Mouse (Mus musculus) heart, postnatal 0 days (tissue): ENCODE data around the gene Gns. TPM values are rescaled to one million over a fixed set of nuclear protein-coding genes. Genes with fewer than 3 reads are reported as not detected.

Source experiments
- ATAC-seq: fragments of 200-750 bp; cut with Nextera tagmentation; 2 replicates; pipeline ENCODE4 v1.8.0; 2017; ENCODE audit warnings: low read depth, moderate number of reproducible peaks, moderate library complexity; ENCODE audit not compliant: insufficient read depth
- DNase-seq: peaks from one replicate; pipeline ENCODE4 v3.0.0-alpha.2; 2016; ENCODE audit warnings: low spot score
- H3K27ac ChIP-seq: fragments of 300-500 bp; sonication (generic); 2 replicates; pipeline ENCODE4 v1.5.1; 2014; ENCODE audit warnings: low read depth, mild to moderate bottlenecking
- H3K27me3 ChIP-seq: fragments of 300-500 bp; sonication (generic); 2 replicates; pipeline ENCODE4 v1.6.1; 2014; ENCODE audit warnings: low read length, mixed read lengths; ENCODE audit not compliant: control insufficient read depth, insufficient read depth
- H3K36me3 ChIP-seq: fragments of 300-500 bp; sonication (generic); replicated peaks from 2 replicates; pipeline ENCODE4 v1.6.1; 2014; ENCODE audit warnings: low read length, mixed read lengths; ENCODE audit not compliant: control insufficient read depth, insufficient read depth
- H3K4me1 ChIP-seq: fragments of 300-500 bp; sonication (generic); 2 replicates; pipeline ENCODE4 v1.6.1; 2014; ENCODE audit warnings: antibody characterized with exemption; ENCODE audit not compliant: control insufficient read depth, insufficient read depth
- H3K4me2 ChIP-seq: fragments of 300-500 bp; sonication (generic); 2 replicates; pipeline ENCODE4 v1.6.1; 2014; ENCODE audit warnings: low read depth, mild to moderate bottlenecking, low read length, moderate library complexity
- H3K4me3 ChIP-seq: fragments of 300-500 bp; sonication (generic); 2 replicates; pipeline ENCODE4 v1.5.1; 2014; ENCODE audit warnings: low read depth, low read length
- H3K9ac ChIP-seq: fragments of 300-500 bp; sonication (generic); replicated peaks from 2 replicates; pipeline ENCODE4 v1.6.1; 2014; ENCODE audit warnings: low read depth, low read length, mixed read lengths
- H3K9me3 ChIP-seq: fragments of 300-500 bp; sonication (generic); replicated peaks from 2 replicates; pipeline ENCODE4 v1.6.1; 2016; ENCODE audit warnings: low read length; ENCODE audit not compliant: control insufficient read depth
- CTCF ChIP-seq: IDR thresholded peaks from 2 replicates; pipeline ENCODE4 v1.5.1; 2016; ENCODE audit warnings: antibody characterized with exemption, control low read depth, low read depth
- EP300 ChIP-seq: IDR thresholded peaks from 2 replicates; pipeline ENCODE4 v1.6.1; 2016; ENCODE audit warnings: antibody characterized with exemption, low read depth
- WGBS: fragments of 180-500 bp; shearing (Covaris S2); extraction: QIAGEN DNeasy Blood & Tissue Kit; methylation state at CpG from one replicate; pipeline ENCODE4 v1.1.7; 2014; 5-methylcytosine and 5-hydroxymethylcytosine counted together
- polyA plus RNA-seq: library from polyadenylated mRNA; unstranded; fragments of >200 nt; fragmentation: Nextera tagmentation; extraction: Ambion mirVana; gene quantifications from 2 replicates; pipeline ENCODE4 v1.2.1, GENCODE M21; 2015
- total RNA-seq: library from RNA; depleted of rRNA; stranded (reverse); fragments of >200 nt; gene quantifications from 2 replicates; pipeline ENCODE4 v1.2.3, GENCODE M21; 2014; ENCODE audit warnings: low replicate concordance; rRNA removed

Gns gene
- total and polyA plus RNA-seq, 2 experiments from 2014 or later: 26.1 to 57.5 TPM

GRCm38 (mm10) chr10:121436693-121437092, 71.8 kb downstream of the Gns start:
- WGBS: 29% methylated on average over 4 of the region's 4 CpGs
- DNase-seq (peak; percentile 55), ATAC-seq (peak; percentile 17; the same call in 1 of the 2 replicates)
- no peaks in the 10 kb centered on the region for H3K36me3 ChIP-seq
- H3K27me3 ChIP-seq: no peaks in the 10 kb centered on the region
- peaks cover 70% of the 10 kb centered on the region for H3K4me1 ChIP-seq
- no peak overlapping the region for H3K9ac ChIP-seq
- H3K4me2 ChIP-seq: no peak overlapping the region
- peak overlapping the region; percentile 79 for H3K27ac ChIP-seq
- H3K9me3 ChIP-seq: no peaks in the 10 kb centered on the region
- no peak overlapping the region for H3K4me3 ChIP-seq
- TF ChIP-seq EP300 (no peak), CTCF (no peak)

GRCm38 (mm10) chr10:121438109-121438508, 73.2 kb downstream of the Gns start:
- H3K4me1 ChIP-seq: peaks cover 56% of the 10 kb centered on the region
- no peaks in the 10 kb centered on the region for H3K9me3 ChIP-seq
- H3K27me3 ChIP-seq: no peaks in the 10 kb centered on the region
- H3K4me3 ChIP-seq: no peak overlapping the region
- 72% methylated on average over 5 of the region's 8 CpGs for WGBS
- no peak overlapping the region for H3K4me2 ChIP-seq
- no peaks in the 10 kb centered on the region for H3K36me3 ChIP-seq
- no peak overlapping the region for H3K27ac ChIP-seq
- H3K9ac ChIP-seq: no peak overlapping the region
- DNase-seq: no peak
- no peak for TF ChIP-seq CTCF
- TF ChIP-seq EP300: no peak
- no peak for ATAC-seq

GRCm38 (mm10) chr10:121439310-121439731, 74.4 kb downstream of the Gns start:
- no peak overlapping the region for H3K4me3 ChIP-seq
- WGBS: 23% methylated on average over 12 of the region's 12 CpGs
- H3K4me2 ChIP-seq: no peak overlapping the region
- TF ChIP-seq CTCF (no peak), EP300 (no peak)
- H3K9ac ChIP-seq: no peak overlapping the region
- peak overlapping the region; percentile 40 for H3K27ac ChIP-seq
- no peaks in the 10 kb centered on the region for H3K27me3 ChIP-seq
- DNase-seq (no peak), ATAC-seq (no peak)
- peaks cover 49% of the 10 kb centered on the region for H3K4me1 ChIP-seq
- no peaks in the 10 kb centered on the region for H3K36me3 ChIP-seq
- H3K9me3 ChIP-seq: no peaks in the 10 kb centered on the region

- TF ChIP-seq CTCF (no peak), EP300 (no peak)
- no peak overlapping the region for H3K9ac ChIP-seq
- no peaks in the 10 kb centered on the region for H3K27me3 ChIP-seq
- H3K4me1 ChIP-seq: peaks cover 26% of the 10 kb centered on the region
- H3K36me3 ChIP-seq: no peaks in the 10 kb centered on the region
- ATAC-seq (no peak), DNase-seq (no peak)
- no peaks in the 10 kb centered on the region for H3K9me3 ChIP-seq
- no peak overlapping the region for H3K27ac ChIP-seq
- H3K4me3 ChIP-seq: no peak overlapping the region
- no peak overlapping the region for H3K4me2 ChIP-seq
- WGBS: 84% methylated on average over 9 of the region's 9 CpGs
Observed at GRCm38 (mm10) chr10:121443791-121444190, 78.9 kb downstream of the Gns start.

GRCm38 (mm10) chr10:121444198-121444597, 79.3 kb downstream of the Gns start:
- ATAC-seq (no peak), DNase-seq (no peak)
- H3K4me1 ChIP-seq: peaks cover 22% of the 10 kb centered on the region
- H3K27ac ChIP-seq: no peak overlapping the region
- H3K4me3 ChIP-seq: no peak overlapping the region
- H3K27me3 ChIP-seq: no peaks in the 10 kb centered on the region
- WGBS: 79% methylated on average over 7 of the region's 7 CpGs
- H3K4me2 ChIP-seq: no peak overlapping the region
- H3K9ac ChIP-seq: no peak overlapping the region
- no peaks in the 10 kb centered on the region for H3K36me3 ChIP-seq
- H3K9me3 ChIP-seq: no peaks in the 10 kb centered on the region
- TF ChIP-seq CTCF: peak; percentile 2; the same call in 1 of the 2 replicates
- no peak for TF ChIP-seq EP300

GRCm38 (mm10) chr10:121445808-121446207, 80.9 kb downstream of the Gns start:
- no peak for ATAC-seq
- H3K4me2 ChIP-seq: no peak overlapping the region
- no peak overlapping the region for H3K27ac ChIP-seq
- no peaks in the 10 kb centered on the region for H3K27me3 ChIP-seq
- H3K36me3 ChIP-seq: no peaks in the 10 kb centered on the region
- H3K4me3 ChIP-seq: no peak overlapping the region
- no peak for DNase-seq
- peaks cover 12% of the 10 kb centered on the region for H3K4me1 ChIP-seq
- WGBS: 81% methylated on average over 8 of the region's 8 CpGs
- H3K9me3 ChIP-seq: no peaks in the 10 kb centered on the region
- H3K9ac ChIP-seq: no peak overlapping the region
- TF ChIP-seq EP300: no peak
- no peak for TF ChIP-seq CTCF

Other genes with a start within 250 kb of the Gns start
- 0.58 and 14.7 TPM in 2 replicates for gene Tbc1d30, start 13.8 kb upstream of the Gns start, total RNA-seq
- gene Tbc1d30, start 13.8 kb upstream of the Gns start, polyA plus RNA-seq: 1.1 and 1.2 TPM in 2 replicates
- 27.9 and 32.3 TPM in 2 replicates for gene Rassf3, start 111.3 kb downstream of the Gns start, total RNA-seq
- 22.0 and 23.4 TPM in 2 replicates for gene Rassf3, start 111.3 kb downstream of the Gns start, polyA plus RNA-seq
- gene Tbk1, start 221.7 kb downstream of the Gns start, total RNA-seq: 12.5 and 23.3 TPM in 2 replicates
- 15.5 and 15.7 TPM in 2 replicates for gene Tbk1, start 221.7 kb downstream of the Gns start, polyA plus RNA-seq